Mouse (Mus musculus): ENCODE measurements around the gene Rpl3.

GRCm38 (mm10) chr15:80107143-80107542 lies 15.5 kb upstream of the Rpl3 start:
- TF ChIP-seq POLR2A (IDR thresholded peaks at IDR 0.05; ENCODE audit: low read depth, low read length) (no peak), CTCF (IDR thresholded peaks at IDR 0.05; ENCODE audit: extremely low read depth, insufficient read length, insufficient replicate concordance, low read depth, low read length) (no peak)

Measured in small intestine, adult 2 months (tissue).